ENCODE assay signal across 8 mouse cellular contexts in genomic region chr4:138866413-138866812, GRCm38 (mm10). TPM values are rescaled to one million over a fixed set of nuclear protein-coding genes. Genes with fewer than 3 reads are reported as not detected.
DNase-seq lines count a peak whose midpoint lies in the region; ATAC-seq and TF ChIP-seq lines count a peak whose summit lies in the region.

No protein-coding gene starts in this region.

- no peaks in the 10 kb centered on the region for H3K79me2 ChIP-seq in liver, adult 2 months (ENCODE audit: control insufficient read depth, insufficient read depth, low read length)

- H3K9ac ChIP-seq in midbrain, embryonic 13.5 days (replicated peaks) = no peak overlapping the region
- no peak overlapping the region for H3K9ac ChIP-seq in intestine, embryonic 14.5 days (ENCODE audit: low read length)
- no peak overlapping the region for H3K9ac ChIP-seq in liver, adult 2 months (ENCODE audit: low read depth, low read length)

- H3K27ac ChIP-seq in midbrain, embryonic 10.5 days (replicated peaks) = no peak overlapping the region
- no peak overlapping the region for H3K27ac ChIP-seq in midbrain, embryonic 13.5 days
- H3K27ac ChIP-seq in intestine, embryonic 14.5 days (ENCODE audit: low read depth) = no peak overlapping the region
- H3K27ac ChIP-seq in liver, adult 2 months (replicated peaks; ENCODE audit: insufficient read depth, low read depth, low read length) = no peak overlapping the region
- no peak overlapping the region for H3K27ac ChIP-seq in olfactory bulb, adult 2 months (ENCODE audit: insufficient read depth, low read depth, low read length)
- H3K27ac ChIP-seq in thymus, adult 2 months (ENCODE audit: control insufficient read depth, insufficient read depth, low read length) = no peak overlapping the region

- H3K9me3 ChIP-seq in midbrain, embryonic 10.5 days (replicated peaks) = no peaks in the 10 kb centered on the region
- no peaks in the 10 kb centered on the region for H3K9me3 ChIP-seq in midbrain, embryonic 13.5 days
- no peaks in the 10 kb centered on the region for H3K9me3 ChIP-seq in intestine, embryonic 14.5 days (ENCODE audit: control insufficient read depth, low read length)

- no peak for ATAC-seq in midbrain, embryonic 13.5 days
- ATAC-seq in intestine, embryonic 14.5 days (replicated peaks; ENCODE audit: low FRiP score, low TSS enrichment, low read depth) = no peak

- WGBS in midbrain, embryonic 10.5 days = 14% methylated on average over 7 of the region's 7 CpGs
- WGBS in midbrain, embryonic 13.5 days = 16% methylated on average over 7 of the region's 7 CpGs
- WGBS in intestine, embryonic 14.5 days = 13% methylated on average over 7 of the region's 7 CpGs
- 13% methylated on average over 7 of the region's 7 CpGs for WGBS in liver, adult 2 months
- WGBS in olfactory bulb, adult 2 months = 11% methylated on average over 7 of the region's 7 CpGs
- 12% methylated on average over 7 of the region's 7 CpGs for WGBS in thymus, adult 2 months

- H3K27me3 ChIP-seq in midbrain, embryonic 10.5 days (ENCODE audit: low read depth, poor library complexity, severe bottlenecking) = no peaks in the 10 kb centered on the region
- H3K27me3 ChIP-seq in midbrain, embryonic 13.5 days = no peaks in the 10 kb centered on the region
- no peaks in the 10 kb centered on the region for H3K27me3 ChIP-seq in intestine, embryonic 14.5 days (replicated peaks; ENCODE audit: control insufficient read depth, insufficient read depth, low read length)
- H3K27me3 ChIP-seq in liver, adult 2 months (ENCODE audit: control insufficient read depth, insufficient read depth, low read length) = no peaks in the 10 kb centered on the region
- no peaks in the 10 kb centered on the region for H3K27me3 ChIP-seq in thymus, adult 2 months (ENCODE audit: control insufficient read depth, insufficient read depth, low read length)

- H3K4me2 ChIP-seq in midbrain, embryonic 13.5 days (replicated peaks) = no peak overlapping the region
- H3K4me2 ChIP-seq in intestine, embryonic 14.5 days (ENCODE audit: low read length) = no peak overlapping the region

- TF ChIP-seq POLR2A in liver, adult 2 months (IDR thresholded peaks at IDR 0.05; ENCODE audit: extremely low read depth, insufficient read depth, low read length) = no peak
- no peak for TF ChIP-seq POLR2A in olfactory bulb, adult 2 months (IDR thresholded peaks at IDR 0.05; ENCODE audit: insufficient read depth, low read depth, low read length)
- TF ChIP-seq POLR2A in thymus, adult 2 months (IDR thresholded peaks at IDR 0.05; ENCODE audit: control insufficient read depth, extremely low read depth, insufficient read depth, low read length, poor library complexity) = no peak

- no peak overlapping the region for H3K4me3 ChIP-seq in midbrain, embryonic 10.5 days
- H3K4me3 ChIP-seq in midbrain, embryonic 13.5 days (replicated peaks) = no peak overlapping the region
- H3K4me3 ChIP-seq in intestine, embryonic 14.5 days (ENCODE audit: low read depth, low read length) = no peak overlapping the region
- no peak overlapping the region for H3K4me3 ChIP-seq in liver, adult 2 months (ENCODE audit: insufficient read depth, low read depth, low read length)
- H3K4me3 ChIP-seq in olfactory bulb, adult 2 months (ENCODE audit: insufficient read depth, low read depth, low read length) = no peak overlapping the region
- H3K4me3 ChIP-seq in thymus, adult 2 months (ENCODE audit: control insufficient read depth, insufficient read depth, low read length) = no peak overlapping the region

- H3K4me1 ChIP-seq in midbrain, embryonic 10.5 days = peaks cover 11% of the 10 kb centered on the region; the same call in 1 of the 2 replicates
- H3K4me1 ChIP-seq in midbrain, embryonic 13.5 days (replicated peaks) = no peaks in the 10 kb centered on the region
- no peaks in the 10 kb centered on the region for H3K4me1 ChIP-seq in intestine, embryonic 14.5 days (replicated peaks; ENCODE audit: control insufficient read depth, insufficient read depth, low read length)
- H3K4me1 ChIP-seq in liver, adult 2 months (ENCODE audit: control insufficient read depth, insufficient read depth, low read length) = no peaks in the 10 kb centered on the region
- no peaks in the 10 kb centered on the region; the same call in 1 of the 2 replicates for H3K4me1 ChIP-seq in olfactory bulb, adult 2 months (ENCODE audit: control insufficient read depth, insufficient read depth, low read length)
- H3K4me1 ChIP-seq in thymus, adult 2 months (replicated peaks; ENCODE audit: control insufficient read depth, insufficient read depth, low read length) = no peaks in the 10 kb centered on the region

- no peaks in the 10 kb centered on the region for H3K36me3 ChIP-seq in midbrain, embryonic 10.5 days
- no peaks in the 10 kb centered on the region for H3K36me3 ChIP-seq in midbrain, embryonic 13.5 days
- H3K36me3 ChIP-seq in intestine, embryonic 14.5 days (ENCODE audit: control insufficient read depth, insufficient read depth, low read length) = no peaks in the 10 kb centered on the region
- no peaks in the 10 kb centered on the region for H3K36me3 ChIP-seq in liver, adult 2 months (ENCODE audit: control insufficient read depth, insufficient read depth, low read length)
- H3K36me3 ChIP-seq in thymus, adult 2 months (ENCODE audit: control insufficient read depth, insufficient read depth, low read length) = no peaks in the 10 kb centered on the region

- DNase-seq in midbrain, embryonic 10.5 days (ENCODE audit: low spot score) = peak; percentile 71
- peak; percentile 86 for DNase-seq in adrenal gland, postnatal 10 days
- peak; percentile 77 for DNase-seq in embryo, embryonic 9.5 days (ENCODE audit: extremely low spot score)
- DNase-seq in intestine, embryonic 14.5 days (ENCODE audit: low spot score) = peak; percentile 87
- DNase-seq in liver, adult 2 months (ENCODE audit: extremely low read depth, low read depth, low spot score) = peak; percentile 54
- peak; percentile 74 for DNase-seq in thymus, adult 2 months

- TF ChIP-seq CTCF in liver, adult 2 months (IDR thresholded peaks at IDR 0.05; ENCODE audit: low read depth, low read length) = peak; percentile 73
- peak; percentile 36; the same call in 1 of the 2 replicates for TF ChIP-seq CTCF in olfactory bulb, adult 2 months (IDR thresholded peaks at IDR 0.05; ENCODE audit: insufficient read depth, low read depth, low read length)
- TF ChIP-seq CTCF in thymus, adult 2 months (IDR thresholded peaks at IDR 0.05; ENCODE audit: borderline replicate concordance, control insufficient read depth, extremely low read depth, insufficient read depth, low read length, poor library complexity) = no peak

RNA-seq across cellular contexts. Expression of gene Pla2g5, which starts 3.1 kb away (rescaled TPM):
- polyA plus RNA-seq in midbrain, embryonic 10.5 days (2016; fragmentation: Nextera tagmentation; extraction: Ambion mirVana) = 0.22 and 0.37 TPM in 2 replicates
- 0.27 and 0.59 TPM in 2 replicates for polyA plus RNA-seq in midbrain, embryonic 13.5 days (2015; fragmentation: Nextera tagmentation; extraction: Ambion mirVana)
- total RNA-seq in adrenal gland, postnatal 10 days (2021) = 10 to 100 TPM in 1 of 2 experiments, 1 to 10 TPM in 1; 9.8 to 15.0 TPM
- polyA plus RNA-seq in intestine, embryonic 14.5 days (2014; fragmentation: Nextera tagmentation; extraction: Ambion mirVana) = 0.19 and 0.42 TPM in 2 replicates
- total RNA-seq in liver, adult 2 months (2014; rRNA removed) = 0.13 TPM in 1 of 2 replicates, not detected in the other
- not detected in 2 replicates for polyA plus RNA-seq in liver, adult 2 months (2012; rRNA removed)
- polyA plus RNA-seq in olfactory bulb, adult 2 months (2012; ENCODE audit: insufficient read depth, insufficient read length, low replicate concordance, missing spikeins) = not detected in 2 replicates
- 1.1 and 11.5 TPM in 2 replicates for polyA plus RNA-seq in thymus, adult 2 months (2012; rRNA removed)

RNA-seq across cellular contexts. Expression of gene Gm13030, which starts 7.4 kb away (rescaled TPM):
- not detected in 2 replicates for polyA plus RNA-seq in midbrain, embryonic 10.5 days (2016; fragmentation: Nextera tagmentation; extraction: Ambion mirVana)
- polyA plus RNA-seq in midbrain, embryonic 13.5 days (2015; fragmentation: Nextera tagmentation; extraction: Ambion mirVana) = not detected in 2 replicates
- not detected for total RNA-seq in adrenal gland, postnatal 10 days (2021)
- polyA plus RNA-seq in intestine, embryonic 14.5 days (2014; fragmentation: Nextera tagmentation; extraction: Ambion mirVana) = not detected in 2 replicates
- total RNA-seq in liver, adult 2 months (2014; rRNA removed) = not detected in 2 replicates
- polyA plus RNA-seq in liver, adult 2 months (2012; rRNA removed) = not detected in 2 replicates
- not detected in 2 replicates for polyA plus RNA-seq in olfactory bulb, adult 2 months (2012; ENCODE audit: insufficient read depth, insufficient read length, low replicate concordance, missing spikeins)
- polyA plus RNA-seq in thymus, adult 2 months (2012; rRNA removed) = not detected in 2 replicates

RNA-seq across cellular contexts. Expression of gene Pla2g2e, which starts 11.3 kb away (rescaled TPM):
- polyA plus RNA-seq in midbrain, embryonic 10.5 days (2016; fragmentation: Nextera tagmentation; extraction: Ambion mirVana) = not detected in 2 replicates
- polyA plus RNA-seq in midbrain, embryonic 13.5 days (2015; fragmentation: Nextera tagmentation; extraction: Ambion mirVana) = not detected in 2 replicates
- 1 to 10 TPM; 1.1 to 4.1 TPM for total RNA-seq in adrenal gland, postnatal 10 days (2021)
- polyA plus RNA-seq in intestine, embryonic 14.5 days (2014; fragmentation: Nextera tagmentation; extraction: Ambion mirVana) = not detected in 2 replicates
- not detected in 2 replicates for total RNA-seq in liver, adult 2 months (2014; rRNA removed)
- polyA plus RNA-seq in liver, adult 2 months (2012; rRNA removed) = not detected in 2 replicates
- not detected in 2 replicates for polyA plus RNA-seq in olfactory bulb, adult 2 months (2012; ENCODE audit: insufficient read depth, insufficient read length, low replicate concordance, missing spikeins)
- 1.1 and 1.6 TPM in 2 replicates for polyA plus RNA-seq in thymus, adult 2 months (2012; rRNA removed)

RNA-seq across cellular contexts. Expression of gene Otud3, which starts 47.3 kb away (rescaled TPM):
- 2.1 and 3.0 TPM in 2 replicates for polyA plus RNA-seq in midbrain, embryonic 10.5 days (2016; fragmentation: Nextera tagmentation; extraction: Ambion mirVana)
- polyA plus RNA-seq in midbrain, embryonic 13.5 days (2015; fragmentation: Nextera tagmentation; extraction: Ambion mirVana) = 2.4 and 2.5 TPM in 2 replicates
- 1 to 10 TPM; 7.1 to 8.2 TPM for total RNA-seq in adrenal gland, postnatal 10 days (2021)
- 3.0 and 4.7 TPM in 2 replicates for polyA plus RNA-seq in intestine, embryonic 14.5 days (2014; fragmentation: Nextera tagmentation; extraction: Ambion mirVana)
- total RNA-seq in liver, adult 2 months (2014; rRNA removed) = 4.1 and 5.6 TPM in 2 replicates
- 4.1 and 5.1 TPM in 2 replicates for polyA plus RNA-seq in liver, adult 2 months (2012; rRNA removed)
- not detected in 2 replicates for polyA plus RNA-seq in olfactory bulb, adult 2 months (2012; ENCODE audit: insufficient read depth, insufficient read length, low replicate concordance, missing spikeins)
- 8.9 and 9.5 TPM in 2 replicates for polyA plus RNA-seq in thymus, adult 2 months (2012; rRNA removed)
